Mouse (Mus musculus): ENCODE results near the gene Senp6. TPM values are rescaled to one million over a fixed set of nuclear protein-coding genes. Genes with fewer than 3 reads are reported as not detected.
"Not testable (repeated sequence)": the region's sequence is repeated elsewhere in the genome, so short reads cannot be mapped to it uniquely, and the experiment has no call there.

The Senp6 gene
- total RNA-seq, 2 experiments from 2014 or later = 119 to 131 TPM

GRCm38 (mm10) chr9:80074067-80074466, 7.4 kb downstream of the Senp6 start:
- intact Hi-C loops (cut with DNase I) = no loop called here
- no peak for DNase-seq

- DNase-seq = no peak
- intact Hi-C loops (cut with DNase I) = no loop called here
Observed at GRCm38 (mm10) chr9:80074949-80075348, 8.2 kb downstream of the Senp6 start.

GRCm38 (mm10) chr9:80080941-80081340, 14.2 kb downstream of the Senp6 start:
- intact Hi-C loops (cut with DNase I) = no loop called here
- no peak for DNase-seq

- intact Hi-C loops (cut with DNase I) = no loop called here
Observed at GRCm38 (mm10) chr9:80084429-80085092, 17.9 kb downstream of the Senp6 start.

GRCm38 (mm10) chr9:80085665-80086064, 19.0 kb downstream of the Senp6 start:
- intact Hi-C loops (cut with DNase I) = no loop called here
- DNase-seq = no peak

More at GRCm38 (mm10) chr9:80084429-80085092, 17.9 kb downstream of the Senp6 start:
- DNase-seq = no peak

GRCm38 (mm10) chr9:80086272-80086966, 19.7 kb downstream of the Senp6 start:
- intact Hi-C loops (cut with DNase I); DNase-seq: not testable (repeated sequence)

- DNase-seq = no peak
- intact Hi-C loops (cut with DNase I) = no loop called here
Observed at GRCm38 (mm10) chr9:80089409-80089808, 22.7 kb downstream of the Senp6 start.

- intact Hi-C loops (cut with DNase I) = no loop called here
- no peak for DNase-seq
Observed at GRCm38 (mm10) chr9:80096325-80096724, 29.6 kb downstream of the Senp6 start.

GRCm38 (mm10) chr9:80145992-80146587, 79.4 kb downstream of the Senp6 start:
- intact Hi-C loops (cut with DNase I) = no loop called here
- DNase-seq = no peak

- intact Hi-C loops (cut with DNase I) = no loop called here
- no peak for DNase-seq
Observed at GRCm38 (mm10) chr9:80149594-80149993, 82.9 kb downstream of the Senp6 start.

- intact Hi-C loops (cut with DNase I) = no loop called here
Observed at GRCm38 (mm10) chr9:80155277-80155676, 88.6 kb downstream of the Senp6 start.

GRCm38 (mm10) chr9:80156780-80157179, 90.1 kb downstream of the Senp6 start:
- intact Hi-C loops (cut with DNase I) = no loop called here
- no peak for DNase-seq

More at GRCm38 (mm10) chr9:80155277-80155676, 88.6 kb downstream of the Senp6 start:
- peak; percentile 33 for DNase-seq

- DNase-seq = no peak
- intact Hi-C loops (cut with DNase I) = no loop called here
Observed at GRCm38 (mm10) chr9:80157840-80158465, 91.2 kb downstream of the Senp6 start.

- intact Hi-C loops (cut with DNase I) = no loop called here
- no peak for DNase-seq
Observed at GRCm38 (mm10) chr9:80158937-80159336, 92.2 kb downstream of the Senp6 start.

GRCm38 (mm10) chr9:80161451-80161850, 94.7 kb downstream of the Senp6 start:
- intact Hi-C loops (cut with DNase I) = no loop called here
- DNase-seq = no peak

- no peak for DNase-seq
- intact Hi-C loops (cut with DNase I) = no loop called here
Observed at GRCm38 (mm10) chr9:80163126-80163723, 96.5 kb downstream of the Senp6 start.

GRCm38 (mm10) chr9:80164191-80164590, 97.5 kb downstream of the Senp6 start:
- intact Hi-C loops (cut with DNase I) = no loop called here
- peak; percentile 3 for DNase-seq

GRCm38 (mm10) chr9:80164611-80165474, 98.1 kb downstream of the Senp6 start, which contains the start of gene Myo6:
TSS of gene Myo6 (plus strand) at chr9:80165031.
- intact Hi-C loops (cut with DNase I) = no loop called here
- peak; percentile 97 for DNase-seq

GRCm38 (mm10) chr9:80165690-80166089, 99.0 kb downstream of the Senp6 start:
- DNase-seq = no peak
- intact Hi-C loops (cut with DNase I) = no loop called here

GRCm38 (mm10) chr9:80166425-80166824, 99.7 kb downstream of the Senp6 start:
- intact Hi-C loops (cut with DNase I) = no loop called here
- DNase-seq = no peak
